Mouse (Mus musculus) lung, postnatal 0 days (tissue): ENCODE data around the gene 1700037H04Rik. TPM values are rescaled to one million over a fixed set of nuclear protein-coding genes. Genes with fewer than 3 reads are reported as not detected.

ENCODE experiments used
- ATAC-seq: fragments of 200-750 bp; cut with Nextera tagmentation; 2 replicates; pipeline ENCODE4 v1.8.0; 2017; ENCODE audit warnings: moderate library complexity
- DNase-seq: peaks from one replicate; pipeline ENCODE4 v3.0.0-alpha.2; 2016; ENCODE audit warnings: low spot score
- H3K27ac ChIP-seq: fragments of 300-500 bp; sonication (generic); 2 replicates; pipeline ENCODE4 v1.5.1; 2014; ENCODE audit warnings: antibody characterized with exemption, mild to moderate bottlenecking, low read length, mixed read lengths
- H3K27me3 ChIP-seq: fragments of 300-500 bp; sonication (generic); replicated peaks from 2 replicates; pipeline ENCODE4 v1.6.1; 2014; ENCODE audit warnings: low read length, mixed read lengths; ENCODE audit not compliant: insufficient read depth
- H3K36me3 ChIP-seq: fragments of 300-500 bp; sonication (generic); 2 replicates; pipeline ENCODE4 v1.6.1; 2014; ENCODE audit warnings: low read length, mixed read lengths; ENCODE audit not compliant: insufficient read depth
- H3K4me1 ChIP-seq: fragments of 300-500 bp; sonication (generic); 2 replicates; pipeline ENCODE4 v1.6.1; 2014; ENCODE audit warnings: antibody characterized with exemption, low read depth, low read length, mixed read lengths; ENCODE audit not compliant: insufficient read depth
- H3K4me2 ChIP-seq: fragments of 300-500 bp; sonication (generic); replicated peaks from 2 replicates; pipeline ENCODE4 v1.6.1; 2014; ENCODE audit warnings: low read depth, mild to moderate bottlenecking, low read length, moderate library complexity, mixed read lengths
- H3K4me3 ChIP-seq: fragments of 300-500 bp; sonication (generic); 2 replicates; pipeline ENCODE4 v1.5.1; 2014; ENCODE audit warnings: low read depth, low read length
- H3K9ac ChIP-seq: fragments of 300-500 bp; sonication (generic); replicated peaks from 2 replicates; pipeline ENCODE4 v1.6.1; 2014; ENCODE audit warnings: low read depth, mild to moderate bottlenecking
- H3K9me3 ChIP-seq: fragments of 300-500 bp; sonication (generic); 2 replicates; pipeline ENCODE4 v1.6.1; 2016; ENCODE audit warnings: low read length, mixed read lengths
- CTCF ChIP-seq: IDR thresholded peaks from 2 replicates; pipeline ENCODE4 v1.5.1; 2016; ENCODE audit warnings: antibody characterized with exemption, mild to moderate bottlenecking
- EP300 ChIP-seq: IDR thresholded peaks from 2 replicates; pipeline ENCODE4 v1.6.1; 2016; ENCODE audit warnings: antibody characterized with exemption, mild to moderate bottlenecking, control low read depth
- WGBS: fragments of 180-500 bp; shearing (Covaris S2); extraction: QIAGEN DNeasy Blood & Tissue Kit; methylation state at CpG from one replicate; pipeline ENCODE4 v1.1.7; 2014; 5-methylcytosine and 5-hydroxymethylcytosine counted together
- polyA plus RNA-seq: library from polyadenylated mRNA; unstranded; fragments of >200 nt; fragmentation: Nextera tagmentation; extraction: Ambion mirVana; gene quantifications from 2 replicates; pipeline ENCODE4 v1.2.1, GENCODE M21; 2015

The 1700037H04Rik gene
- polyA plus RNA-seq, 1 experiment from 2014 or later, result 28.3 TPM

DNA sequence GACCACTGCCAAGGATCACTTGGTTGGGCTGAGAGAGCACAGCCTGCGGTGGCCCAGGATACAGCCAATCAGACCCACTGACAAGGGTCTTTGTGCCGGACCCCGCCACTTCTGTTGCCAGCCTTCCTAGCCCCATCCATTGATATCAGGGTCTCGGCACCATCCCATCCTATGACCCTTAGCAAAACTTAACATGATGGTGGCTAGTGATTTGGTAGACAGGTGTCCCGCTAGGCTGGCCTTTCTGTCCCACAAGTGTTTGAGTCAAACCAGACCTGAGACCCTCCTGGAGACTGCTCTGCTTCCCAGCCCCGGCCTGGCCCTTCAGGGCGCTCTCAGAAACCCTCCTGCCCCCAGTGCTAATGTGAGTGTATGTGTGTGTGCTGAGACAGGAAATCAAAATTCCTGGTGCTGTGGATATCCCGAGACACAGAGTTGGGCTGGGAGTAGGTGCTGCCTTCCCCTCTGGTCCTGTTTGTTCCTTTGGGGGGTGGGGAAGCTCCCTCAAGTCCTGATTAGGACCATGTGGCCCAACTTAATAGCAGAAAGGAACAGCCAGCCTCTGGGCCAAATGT lies 25.0 kb downstream of the 1700037H04Rik start:
- Histone ChIP-seq H3K36me3 (no peaks in the 10 kb centered on the region), H3K9me3 (no peaks in the 10 kb centered on the region), H3K27me3 (no peaks in the 10 kb centered on the region), H3K4me2 (no peak overlapping the region), H3K4me1 (peaks cover 5% of the 10 kb centered on the region; the same call in 1 of the 2 replicates), H3K9ac (no peak overlapping the region), H3K4me3 (no peak overlapping the region), H3K27ac (peak overlapping the region; percentile 62)
- no peak for TF ChIP-seq EP300
- TF ChIP-seq CTCF, result no peak
- 70% methylated on average over 8 of the region's 8 CpGs for WGBS
- DNase-seq (no peak), ATAC-seq (no peak; the same call in 1 of the 2 replicates)

DNA sequence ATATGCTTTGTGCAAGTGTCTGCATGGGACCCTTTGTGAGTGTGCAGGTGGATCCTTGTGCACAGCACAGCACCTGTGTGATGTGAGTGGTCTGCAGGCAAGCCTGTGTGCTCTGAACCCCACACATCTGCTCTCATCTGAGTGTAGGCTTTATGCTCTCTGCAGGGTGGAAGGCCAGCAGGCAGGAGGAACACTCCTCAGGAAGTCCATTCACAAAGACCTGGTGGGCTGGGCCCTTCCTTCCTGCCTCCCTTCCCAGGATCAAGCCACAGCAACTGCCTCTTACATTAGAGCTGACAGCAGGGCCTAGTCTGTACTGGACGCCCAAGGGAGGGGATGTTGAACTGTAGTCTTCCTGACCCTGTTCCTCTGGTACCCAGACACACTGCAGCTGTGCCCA lies 25.5 kb downstream of the 1700037H04Rik start:
- WGBS, result 50% methylated on average over 1 of the region's 1 CpGs
- H3K9ac ChIP-seq, result no peak overlapping the region
- TF ChIP-seq EP300, result peak; percentile 72
- TF ChIP-seq CTCF, result no peak

DNA sequence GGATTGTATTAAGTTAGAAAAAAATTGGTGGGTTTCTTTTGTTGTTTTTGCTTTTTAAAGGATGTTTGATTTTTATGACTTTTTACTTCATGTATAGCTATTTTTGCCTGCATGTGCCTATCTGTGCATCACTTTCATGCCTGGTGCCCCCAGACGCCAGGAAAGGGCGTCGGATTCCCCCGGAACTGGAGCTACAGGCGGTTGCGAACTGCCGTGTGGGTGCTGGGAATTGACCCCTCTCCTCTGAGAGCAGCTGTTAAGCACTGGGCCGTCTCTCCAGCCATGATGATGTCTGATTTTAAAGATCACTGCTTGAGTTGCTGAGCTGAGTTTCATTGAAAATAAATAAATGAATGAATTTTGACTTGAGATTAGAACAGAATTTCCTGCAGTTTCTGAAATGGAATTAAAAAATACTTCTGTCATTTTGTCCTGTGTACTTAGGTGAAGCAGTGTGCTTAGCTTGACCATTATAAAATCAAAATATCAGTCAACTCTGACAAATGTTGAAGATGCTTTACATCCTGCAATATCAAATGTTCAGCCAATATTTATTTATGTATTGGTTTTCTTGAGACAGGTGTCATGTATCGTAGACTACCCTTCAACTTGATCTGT lies 26.8 kb downstream of the 1700037H04Rik start, which contains the start of gene Gm11037:
Gene Gm11037 (plus strand): TSS at position 568 of the 618 bp plus-strand sequence.
- no peak within 1 kb of the TSS for H3K9ac ChIP-seq
- WGBS, result 73% methylated on average over 9 of the region's 9 CpGs
- H3K27ac ChIP-seq, result no peak within 1 kb of the TSS; the same call in 1 of the 2 replicates
- no peak for ATAC-seq
- H3K9me3 ChIP-seq, result no peaks in the 10 kb centered on the region
- TF ChIP-seq EP300 (no peak), CTCF (no peak)
- H3K4me3 ChIP-seq, result no peak within 1 kb of the TSS
- no peaks in the 10 kb centered on the region; the same call in 1 of the 2 replicates for H3K4me1 ChIP-seq
- H3K4me2 ChIP-seq, result no peak within 1 kb of the TSS
- H3K27me3 ChIP-seq, result no peaks in the 10 kb centered on the region
- H3K36me3 ChIP-seq, result no peaks in the 10 kb centered on the region
- DNase-seq, result no peak

More for the DNA sequence above, 25.5 kb downstream of the 1700037H04Rik start:
- no peaks in the 10 kb centered on the region for H3K27me3 ChIP-seq
- peak overlapping the region; percentile 62 for H3K27ac ChIP-seq
- no peaks in the 10 kb centered on the region for H3K36me3 ChIP-seq
- no peaks in the 10 kb centered on the region; the same call in 1 of the 2 replicates for H3K4me1 ChIP-seq
- H3K9me3 ChIP-seq, result no peaks in the 10 kb centered on the region
- DNase-seq (peak; percentile 66), ATAC-seq (peak; percentile 89)
- H3K4me3 ChIP-seq, result no peak overlapping the region
- H3K4me2 ChIP-seq, result no peak overlapping the region

DNA sequence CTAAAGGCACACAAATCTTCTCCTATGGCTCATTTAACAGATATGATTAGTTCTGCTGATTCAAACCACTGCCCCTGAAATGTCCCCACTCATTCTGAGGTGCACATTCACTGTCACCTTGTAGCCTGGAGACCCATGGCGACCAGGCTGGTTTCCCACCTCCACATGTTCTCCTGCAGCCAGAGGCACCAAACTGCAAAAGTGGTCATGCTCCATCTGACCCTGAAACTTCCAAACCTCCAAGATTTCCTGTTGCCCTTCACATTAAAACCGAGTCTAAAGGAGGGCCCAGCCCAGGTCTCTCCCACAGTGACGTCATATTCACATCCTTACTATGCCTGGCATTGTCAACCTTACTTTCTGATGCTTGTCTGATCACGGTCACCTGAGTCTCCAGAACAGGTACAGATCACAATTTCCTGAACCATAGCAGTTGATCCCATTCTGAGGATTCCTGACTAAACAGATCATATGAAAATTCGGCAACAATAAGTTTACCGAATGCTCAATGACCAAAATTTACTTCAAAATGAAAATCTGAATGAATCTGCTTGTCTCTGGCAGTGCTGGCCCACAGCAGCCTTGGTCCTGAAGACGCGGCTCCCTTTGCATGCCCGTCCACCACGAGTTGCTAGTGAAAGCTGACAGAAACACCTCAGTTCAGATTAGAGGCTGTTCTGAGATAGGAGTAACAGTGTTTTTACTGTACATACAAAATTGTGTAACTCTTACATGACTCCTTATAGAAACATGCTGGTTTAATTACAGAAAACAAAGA lies 27.6 kb downstream of the 1700037H04Rik start:
- H3K9me3 ChIP-seq, result no peaks in the 10 kb centered on the region
- no peak overlapping the region for H3K4me2 ChIP-seq
- no peaks in the 10 kb centered on the region; the same call in 1 of the 2 replicates for H3K4me1 ChIP-seq
- ATAC-seq, result no peak
- no peak for DNase-seq
- H3K27ac ChIP-seq, result no peak overlapping the region
- 78% methylated on average over 10 of the region's 10 CpGs for whole genome bisulfite sequencing
- H3K9ac ChIP-seq, result no peak overlapping the region
- TF ChIP-seq EP300, result no peak
- TF ChIP-seq CTCF, result no peak
- no peaks in the 10 kb centered on the region for H3K36me3 ChIP-seq
- H3K4me3 ChIP-seq, result no peak overlapping the region
- no peaks in the 10 kb centered on the region for H3K27me3 ChIP-seq

DNA sequence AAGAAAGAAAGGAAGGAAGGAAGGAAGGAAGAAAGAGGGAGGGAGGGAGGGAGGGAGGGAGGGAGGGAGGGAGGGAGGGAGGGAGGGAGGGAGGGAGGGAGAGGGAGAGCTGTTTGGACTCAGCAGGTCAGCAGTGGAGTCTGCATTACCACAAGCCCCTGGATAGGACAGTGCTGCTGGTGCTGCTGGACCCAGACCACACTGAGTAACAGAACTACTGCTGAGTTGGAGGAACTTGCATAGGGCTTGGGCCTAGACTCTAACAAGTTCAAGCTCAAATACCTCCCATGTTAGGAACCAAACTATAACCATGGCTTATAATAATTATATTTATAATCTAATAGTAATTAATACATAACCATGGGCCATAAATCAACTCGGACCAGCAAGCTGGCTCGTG lies 29.0 kb downstream of the 1700037H04Rik start:
- Histone ChIP-seq H3K27ac (no peak overlapping the region), H3K36me3 (no peaks in the 10 kb centered on the region), H3K27me3 (no peaks in the 10 kb centered on the region), H3K4me3 (no peak overlapping the region), H3K4me2 (no peak overlapping the region), H3K9ac (no peak overlapping the region), H3K9me3 (no peaks in the 10 kb centered on the region), H3K4me1 (peaks cover 4% of the 10 kb centered on the region; the same call in 1 of the 2 replicates)
- ATAC-seq, result no peak
- no peak for TF ChIP-seq EP300
- TF ChIP-seq CTCF, result no peak
- no peak for DNase-seq
- WGBS, result 82% methylated on average over 2 of the region's 2 CpGs

DNA sequence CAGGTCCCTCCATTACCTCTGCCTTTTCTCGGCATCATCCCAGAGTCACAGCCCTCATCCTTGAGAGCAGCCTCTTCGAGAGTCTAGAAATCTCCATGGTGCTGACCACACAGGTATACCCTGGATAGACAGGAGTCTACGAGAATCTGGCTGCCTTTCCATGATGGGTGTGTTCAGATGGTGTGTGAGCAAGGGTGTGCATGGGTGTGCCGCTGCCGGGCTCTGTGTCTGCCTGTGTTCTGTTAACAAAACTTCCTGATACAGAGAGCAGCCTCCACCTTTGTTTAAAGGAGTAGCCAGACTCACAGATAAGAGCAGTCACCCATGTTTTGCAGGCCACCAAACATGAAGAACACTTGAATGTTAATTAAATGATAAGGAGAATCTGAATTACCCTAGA lies 30.0 kb downstream of the 1700037H04Rik start:
- Histone ChIP-seq H3K4me3 (no peak overlapping the region), H3K4me2 (0 out of 2 replicates have a peak overlapping the region, but pooled peaks have one; percentile 11), H3K27me3 (no peaks in the 10 kb centered on the region), H3K9me3 (no peaks in the 10 kb centered on the region), H3K27ac (0 out of 2 replicates have a peak overlapping the region, but pooled peaks have one; percentile 38), H3K9ac (no peak overlapping the region), H3K4me1 (peaks cover 4% of the 10 kb centered on the region; the same call in 1 of the 2 replicates), H3K36me3 (no peaks in the 10 kb centered on the region)
- ATAC-seq (no peak), DNase-seq (peak; percentile 41)
- TF ChIP-seq CTCF (no peak), EP300 (peak; percentile 44; the same call in 1 of the 2 replicates)
- WGBS, result 49% methylated on average over 5 of the region's 5 CpGs
